Mouse (Mus musculus) heart, postnatal 0 days (tissue): ENCODE data around the gene Gm21921. TPM values are rescaled to one million over a fixed set of nuclear protein-coding genes. Genes with fewer than 3 reads are reported as not detected.
"Not testable (repeated sequence)": the region's sequence is repeated elsewhere in the genome, so short reads cannot be mapped to it uniquely, and the experiment has no call there.

Experiments
- ATAC-seq: fragments of 200-750 bp; cut with Nextera tagmentation; 2 replicates; pipeline ENCODE4 v1.8.0; 2017; ENCODE audit warnings: low read depth, moderate number of reproducible peaks, moderate library complexity; ENCODE audit not compliant: insufficient read depth
- DNase-seq: peaks from one replicate; pipeline ENCODE4 v3.0.0-alpha.2; 2016; ENCODE audit warnings: low spot score
- H3K27ac ChIP-seq: fragments of 300-500 bp; sonication (generic); 2 replicates; pipeline ENCODE4 v1.5.1; 2014; ENCODE audit warnings: low read depth, mild to moderate bottlenecking
- H3K27me3 ChIP-seq: fragments of 300-500 bp; sonication (generic); 2 replicates; pipeline ENCODE4 v1.6.1; 2014; ENCODE audit warnings: low read length, mixed read lengths; ENCODE audit not compliant: control insufficient read depth, insufficient read depth
- H3K36me3 ChIP-seq: fragments of 300-500 bp; sonication (generic); replicated peaks from 2 replicates; pipeline ENCODE4 v1.6.1; 2014; ENCODE audit warnings: low read length, mixed read lengths; ENCODE audit not compliant: control insufficient read depth, insufficient read depth
- H3K4me1 ChIP-seq: fragments of 300-500 bp; sonication (generic); 2 replicates; pipeline ENCODE4 v1.6.1; 2014; ENCODE audit warnings: antibody characterized with exemption; ENCODE audit not compliant: control insufficient read depth, insufficient read depth
- H3K4me2 ChIP-seq: fragments of 300-500 bp; sonication (generic); 2 replicates; pipeline ENCODE4 v1.6.1; 2014; ENCODE audit warnings: low read depth, mild to moderate bottlenecking, low read length, moderate library complexity
- H3K4me3 ChIP-seq: fragments of 300-500 bp; sonication (generic); 2 replicates; pipeline ENCODE4 v1.5.1; 2014; ENCODE audit warnings: low read depth, low read length
- H3K9ac ChIP-seq: fragments of 300-500 bp; sonication (generic); replicated peaks from 2 replicates; pipeline ENCODE4 v1.6.1; 2014; ENCODE audit warnings: low read depth, low read length, mixed read lengths
- H3K9me3 ChIP-seq: fragments of 300-500 bp; sonication (generic); replicated peaks from 2 replicates; pipeline ENCODE4 v1.6.1; 2016; ENCODE audit warnings: low read length; ENCODE audit not compliant: control insufficient read depth
- WGBS: fragments of 180-500 bp; shearing (Covaris S2); extraction: QIAGEN DNeasy Blood & Tissue Kit; methylation state at CpG from one replicate; pipeline ENCODE4 v1.1.7; 2014; 5-methylcytosine and 5-hydroxymethylcytosine counted together
- polyA plus RNA-seq: library from polyadenylated mRNA; unstranded; fragments of >200 nt; fragmentation: Nextera tagmentation; extraction: Ambion mirVana; gene quantifications from 2 replicates; pipeline ENCODE4 v1.2.1, GENCODE M21; 2015
- total RNA-seq: library from RNA; depleted of rRNA; stranded (reverse); fragments of >200 nt; gene quantifications from 2 replicates; pipeline ENCODE4 v1.2.3, GENCODE M21; 2014; ENCODE audit warnings: low replicate concordance; rRNA removed

Gm21921 gene
- total RNA-seq (not detected in 2 replicates), polyA plus RNA-seq (not detected in 2 replicates)

GRCm38 (mm10) chrY:24796143-24796542, at the start of gene Gm21921:
Gene Gm21921, minus strand, starts transcription at chrY:24796243.
- H3K4me1 ChIP-seq, H3K4me3 ChIP-seq, H3K27me3 ChIP-seq, H3K9ac ChIP-seq, H3K36me3 ChIP-seq, H3K27ac ChIP-seq, ATAC-seq, H3K4me2 ChIP-seq, H3K9me3 ChIP-seq, DNase-seq: not testable (repeated sequence)
- WGBS: no CpG with 5 or more reads among the region's 2 CpGs
